Mouse (Mus musculus): ENCODE results near the gene Fbxw8. TPM values are rescaled to one million over a fixed set of nuclear protein-coding genes. Genes with fewer than 3 reads are reported as not detected.
A peak's percentile ranks its signal among the peaks of the same experiment; 100 is the strongest.

Fbxw8 gene
- polyA plus RNA-seq, 1 experiment from 2014 or later: 23.9 TPM

GRCm38 (mm10) chr5:118084171-118084727 lies 71.0 kb downstream of the Fbxw8 start:
- Histone ChIP-seq H3K4me3 (ENCODE audit: low read depth, low read length) (no peak overlapping the region), H3K4me1 (ENCODE audit: control insufficient read depth, insufficient read depth, low read length) (peaks cover 31% of the 10 kb centered on the region), H3K4me2 (ENCODE audit: low read depth, severe bottlenecking) (no peak overlapping the region), H3K27ac (replicated peaks; ENCODE audit: low read depth, low read length) (no peak overlapping the region), H3K9me3 (ENCODE audit: control insufficient read depth, low read length) (no peaks in the 10 kb centered on the region), H3K9ac (ENCODE audit: low read length) (no peak overlapping the region), H3K36me3 (ENCODE audit: control insufficient read depth, insufficient read depth, low read length) (no peaks in the 10 kb centered on the region; the same call in 1 of the 2 replicates), H3K27me3 (ENCODE audit: control insufficient read depth, insufficient read depth, low read length) (no peaks in the 10 kb centered on the region)
- DNase-seq (ENCODE audit: low spot score): no peak
- 88% methylated on average over 10 of the region's 10 CpGs for WGBS
- ATAC-seq (ENCODE audit: insufficient number of reproducible peaks, low FRiP score, low TSS enrichment, low read depth): no peak

- H3K4me3 ChIP-seq (ENCODE audit: low read depth, low read length): no peak overlapping the region
- H3K27me3 ChIP-seq (ENCODE audit: control insufficient read depth, insufficient read depth, low read length): no peaks in the 10 kb centered on the region
- WGBS: 80% methylated on average over 12 of the region's 12 CpGs
- H3K27ac ChIP-seq (replicated peaks; ENCODE audit: low read depth, low read length): no peak overlapping the region; the same call in 1 of the 2 replicates
- no peaks in the 10 kb centered on the region for H3K36me3 ChIP-seq (ENCODE audit: control insufficient read depth, insufficient read depth, low read length)
- H3K4me1 ChIP-seq (ENCODE audit: control insufficient read depth, insufficient read depth, low read length): peaks cover 31% of the 10 kb centered on the region
- no peak overlapping the region for H3K9ac ChIP-seq (ENCODE audit: low read length)
- H3K9me3 ChIP-seq (ENCODE audit: control insufficient read depth, low read length): no peaks in the 10 kb centered on the region
- no peak overlapping the region for H3K4me2 ChIP-seq (ENCODE audit: low read depth, severe bottlenecking)
- DNase-seq (ENCODE audit: low spot score): no peak
- no peak for ATAC-seq (ENCODE audit: insufficient number of reproducible peaks, low FRiP score, low TSS enrichment, low read depth)
Measured at GRCm38 (mm10) chr5:118083060-118083638, 72.1 kb downstream of the Fbxw8 start.

DNA sequence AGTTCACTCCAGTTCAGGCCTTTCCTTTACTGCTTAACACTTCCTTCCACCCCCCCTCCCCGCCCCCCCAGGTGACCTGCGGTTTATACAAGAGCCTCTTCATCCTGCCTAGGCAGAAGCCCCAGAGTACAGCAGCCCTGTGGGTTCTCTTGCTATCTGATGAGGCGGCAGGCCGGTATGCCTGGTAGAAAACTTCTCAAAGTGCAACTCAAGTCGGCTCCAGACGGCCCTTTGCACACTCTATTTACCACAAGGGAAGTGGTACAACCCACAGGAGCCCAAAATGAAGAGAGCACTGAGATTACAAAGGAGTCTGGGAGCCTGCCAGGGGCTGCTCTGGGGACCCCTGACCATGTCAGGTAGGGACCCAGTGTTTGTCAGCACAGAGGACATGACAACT lies 73.3 kb downstream of the Fbxw8 start:
- Histone ChIP-seq H3K4me2 (ENCODE audit: low read depth, severe bottlenecking) (no peak overlapping the region), H3K9ac (ENCODE audit: low read length) (no peak overlapping the region), H3K36me3 (ENCODE audit: control insufficient read depth, insufficient read depth, low read length) (peaks cover 1% of the 10 kb centered on the region), H3K27me3 (ENCODE audit: control insufficient read depth, insufficient read depth, low read length) (no peaks in the 10 kb centered on the region), H3K4me3 (ENCODE audit: low read depth, low read length) (no peak overlapping the region), H3K4me1 (ENCODE audit: control insufficient read depth, insufficient read depth, low read length) (peaks cover 22% of the 10 kb centered on the region), H3K9me3 (ENCODE audit: control insufficient read depth, low read length) (no peaks in the 10 kb centered on the region), H3K27ac (replicated peaks; ENCODE audit: low read depth, low read length) (0 out of 2 replicates have a peak overlapping the region, but pooled peaks have one; percentile 56)
- 79% methylated on average over 6 of the region's 6 CpGs for WGBS
- DNase-seq (ENCODE audit: low spot score): no peak
- ATAC-seq (ENCODE audit: insufficient number of reproducible peaks, low FRiP score, low TSS enrichment, low read depth): no peak

DNA sequence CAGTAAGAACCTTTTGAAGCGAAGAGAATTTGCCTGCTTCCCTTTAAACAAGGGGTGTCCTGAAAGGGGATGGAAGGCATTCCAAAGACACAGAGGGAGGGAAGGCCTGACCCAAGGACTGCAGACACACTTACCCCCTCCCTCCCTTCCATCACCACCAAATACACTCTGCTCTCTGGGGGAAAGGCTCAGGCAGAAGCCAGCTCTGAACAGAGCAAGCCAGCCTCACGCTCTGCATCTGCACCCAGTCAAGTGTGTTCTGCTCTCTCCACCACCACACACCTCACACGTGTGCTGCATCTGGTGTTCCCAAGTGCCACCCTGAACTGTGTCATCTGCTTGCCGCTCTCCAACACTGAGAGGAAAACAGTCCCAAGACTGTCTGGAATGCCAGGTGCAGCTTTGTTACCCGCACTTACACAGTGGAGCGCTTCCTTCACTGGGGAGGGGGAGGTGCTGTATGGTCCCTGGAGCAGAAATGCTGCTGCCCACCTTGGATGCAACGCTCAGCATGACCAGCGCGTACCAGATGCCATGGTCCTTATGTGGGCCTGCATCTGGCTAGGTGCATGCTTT lies 73.8 kb downstream of the Fbxw8 start:
- Histone ChIP-seq H3K4me1 (ENCODE audit: control insufficient read depth, insufficient read depth, low read length) (peaks cover 21% of the 10 kb centered on the region), H3K4me2 (ENCODE audit: low read depth, severe bottlenecking) (no peak overlapping the region), H3K9me3 (ENCODE audit: control insufficient read depth, low read length) (no peaks in the 10 kb centered on the region), H3K27me3 (ENCODE audit: control insufficient read depth, insufficient read depth, low read length) (no peaks in the 10 kb centered on the region), H3K36me3 (ENCODE audit: control insufficient read depth, insufficient read depth, low read length) (peaks cover 7% of the 10 kb centered on the region), H3K9ac (ENCODE audit: low read length) (no peak overlapping the region), H3K27ac (replicated peaks; ENCODE audit: low read depth, low read length) (no peak overlapping the region), H3K4me3 (ENCODE audit: low read depth, low read length) (no peak overlapping the region)
- DNase-seq (ENCODE audit: low spot score) (no peak), ATAC-seq (ENCODE audit: insufficient number of reproducible peaks, low FRiP score, low TSS enrichment, low read depth) (peak; percentile 65; the same call in 1 of the 2 replicates)
- 69% methylated on average over 9 of the region's 9 CpGs for WGBS

DNA sequence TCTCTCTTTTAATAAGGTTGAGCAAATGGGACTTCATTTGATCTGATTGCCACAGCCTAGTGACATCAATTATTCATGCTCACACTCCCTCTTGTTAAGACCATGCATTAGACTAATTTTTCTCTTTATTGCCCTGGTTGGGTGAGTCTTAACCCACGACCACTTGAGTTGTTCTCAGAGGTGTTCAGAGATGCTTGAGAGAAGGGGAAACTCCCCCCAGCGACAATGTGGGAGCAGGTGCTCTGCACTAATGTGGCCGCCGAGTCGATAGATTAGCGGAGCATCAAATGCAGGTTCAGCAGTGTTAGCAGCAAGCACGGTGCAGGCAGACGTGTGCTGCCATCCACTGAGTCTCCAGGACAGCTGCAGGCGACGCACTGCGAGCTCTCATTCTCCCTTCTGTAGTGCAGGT lies 75.4 kb downstream of the Fbxw8 start:
- H3K4me1 ChIP-seq (ENCODE audit: control insufficient read depth, insufficient read depth, low read length): peaks cover 21% of the 10 kb centered on the region
- H3K4me3 ChIP-seq (ENCODE audit: low read depth, low read length): no peak overlapping the region
- peaks cover 8% of the 10 kb centered on the region for H3K36me3 ChIP-seq (ENCODE audit: control insufficient read depth, insufficient read depth, low read length)
- no peak overlapping the region for H3K27ac ChIP-seq (replicated peaks; ENCODE audit: low read depth, low read length)
- H3K4me2 ChIP-seq (ENCODE audit: low read depth, severe bottlenecking): no peak overlapping the region
- ATAC-seq (ENCODE audit: insufficient number of reproducible peaks, low FRiP score, low TSS enrichment, low read depth) (no peak), DNase-seq (ENCODE audit: low spot score) (no peak)
- no peaks in the 10 kb centered on the region for H3K27me3 ChIP-seq (ENCODE audit: control insufficient read depth, insufficient read depth, low read length)
- H3K9me3 ChIP-seq (ENCODE audit: control insufficient read depth, low read length): no peaks in the 10 kb centered on the region
- WGBS: 85% methylated on average over 11 of the region's 11 CpGs
- H3K9ac ChIP-seq (ENCODE audit: low read length): no peak overlapping the region

- no peak overlapping the region for H3K4me2 ChIP-seq (ENCODE audit: low read depth, severe bottlenecking)
- no peak overlapping the region for H3K4me3 ChIP-seq (ENCODE audit: low read depth, low read length)
- ATAC-seq (ENCODE audit: insufficient number of reproducible peaks, low FRiP score, low TSS enrichment, low read depth) (no peak), DNase-seq (ENCODE audit: low spot score) (no peak)
- no peaks in the 10 kb centered on the region for H3K27me3 ChIP-seq (ENCODE audit: control insufficient read depth, insufficient read depth, low read length)
- H3K27ac ChIP-seq (replicated peaks; ENCODE audit: low read depth, low read length): no peak overlapping the region
- H3K9me3 ChIP-seq (ENCODE audit: control insufficient read depth, low read length): no peaks in the 10 kb centered on the region
- H3K36me3 ChIP-seq (ENCODE audit: control insufficient read depth, insufficient read depth, low read length): peaks cover 8% of the 10 kb centered on the region
- H3K4me1 ChIP-seq (ENCODE audit: control insufficient read depth, insufficient read depth, low read length): peaks cover 21% of the 10 kb centered on the region
- 90% methylated on average over 6 of the region's 6 CpGs for WGBS
- no peak overlapping the region for H3K9ac ChIP-seq (ENCODE audit: low read length)
Measured at GRCm38 (mm10) chr5:118079354-118079753, 75.9 kb downstream of the Fbxw8 start.

DNA sequence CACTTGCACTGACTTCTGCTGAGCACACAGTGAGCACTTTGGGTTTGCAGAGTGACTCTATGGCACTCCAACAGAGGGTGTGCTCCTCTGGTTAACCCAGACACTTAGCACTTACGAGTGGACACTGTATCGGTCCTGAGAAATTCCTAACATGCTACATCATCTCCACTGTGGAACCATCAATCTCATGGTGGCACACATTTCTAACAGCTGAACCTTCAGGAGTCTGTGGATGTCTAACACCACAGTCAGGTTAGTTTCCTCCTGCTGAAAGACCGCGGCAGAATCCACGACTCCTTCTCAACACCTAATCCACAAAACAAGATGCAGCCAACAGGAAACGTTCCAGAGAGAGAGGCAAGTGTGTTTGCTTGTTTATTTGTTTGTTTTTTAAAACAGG lies 76.7 kb downstream of the Fbxw8 start:
- Histone ChIP-seq H3K27me3 (ENCODE audit: control insufficient read depth, insufficient read depth, low read length) (no peaks in the 10 kb centered on the region), H3K27ac (replicated peaks; ENCODE audit: low read depth, low read length) (no peak overlapping the region), H3K9ac (ENCODE audit: low read length) (no peak overlapping the region), H3K4me3 (ENCODE audit: low read depth, low read length) (no peak overlapping the region), H3K9me3 (ENCODE audit: control insufficient read depth, low read length) (no peaks in the 10 kb centered on the region), H3K4me2 (ENCODE audit: low read depth, severe bottlenecking) (no peak overlapping the region), H3K36me3 (ENCODE audit: control insufficient read depth, insufficient read depth, low read length) (peaks cover 8% of the 10 kb centered on the region), H3K4me1 (ENCODE audit: control insufficient read depth, insufficient read depth, low read length) (peaks cover 18% of the 10 kb centered on the region)
- WGBS: 92% methylated on average over 6 of the region's 6 CpGs
- ATAC-seq (ENCODE audit: insufficient number of reproducible peaks, low FRiP score, low TSS enrichment, low read depth) (no peak), DNase-seq (ENCODE audit: low spot score) (no peak)

- 93% methylated on average over 15 of the region's 15 CpGs for whole genome bisulfite sequencing
- Histone ChIP-seq H3K27ac (replicated peaks; ENCODE audit: low read depth, low read length) (no peak overlapping the region), H3K4me3 (ENCODE audit: low read depth, low read length) (no peak overlapping the region), H3K27me3 (ENCODE audit: control insufficient read depth, insufficient read depth, low read length) (no peaks in the 10 kb centered on the region), H3K9ac (ENCODE audit: low read length) (no peak overlapping the region), H3K4me2 (ENCODE audit: low read depth, severe bottlenecking) (no peak overlapping the region), H3K36me3 (ENCODE audit: control insufficient read depth, insufficient read depth, low read length) (peaks cover 8% of the 10 kb centered on the region), H3K4me1 (ENCODE audit: control insufficient read depth, insufficient read depth, low read length) (peaks cover 6% of the 10 kb centered on the region), H3K9me3 (ENCODE audit: control insufficient read depth, low read length) (no peaks in the 10 kb centered on the region)
- no peak for DNase-seq (ENCODE audit: low spot score)
- ATAC-seq (ENCODE audit: insufficient number of reproducible peaks, low FRiP score, low TSS enrichment, low read depth): no peak
Measured at GRCm38 (mm10) chr5:118076721-118077592, 78.3 kb downstream of the Fbxw8 start.
